Mouse (Mus musculus): ENCODE data around the gene Psmc1.

- TF ChIP-seq CTCF (IDR thresholded peaks at IDR 0.05; ENCODE audit: low read depth, low read length) (no peak), POLR2A (IDR thresholded peaks at IDR 0.05; ENCODE audit: insufficient read depth, low read length) (no peak)
Observed at GRCm38 (mm10) chr12:100075715-100076114, 34.2 kb upstream of the Psmc1 start.
